Mouse (Mus musculus) MEL (cell line): ENCODE measurements around the gene Cdk14. TPM values are rescaled to one million over a fixed set of nuclear protein-coding genes. Genes with fewer than 3 reads are reported as not detected.

Source experiments
- DNase-seq: peaks from one replicate; pipeline ENCODE4 v3.0.0; 2011; ENCODE audit warnings: low read depth, low spot score
- H3K27ac ChIP-seq: 2 replicates; pipeline ENCODE4 v1.5.1; 2012; ENCODE audit warnings: low read depth, mild to moderate bottlenecking, control low read depth, low read length, moderate library complexity; ENCODE audit not compliant: control insufficient read depth
- H3K27me3 ChIP-seq, 2 experiments: fragments of 150-350 bp in 1 of 2; sonication (generic) in 1 of 2; 2 replicates each; pipeline ENCODE4 v1.6.1; 2012; ENCODE audit warnings: low read length in 2 of 2, mild to moderate bottlenecking in 2 of 2, improper control_type of control experiment in 1 of 2, moderate library complexity in 1 of 2; ENCODE audit not compliant: insufficient read depth in 2 of 2, control insufficient read depth in 1 of 2
- H3K36me3 ChIP-seq, 2 experiments: 2 replicates each; pipeline ENCODE4 v1.6.1; 2012 to 2014; ENCODE audit warnings: low read length in 2 of 2, improper control_type of control experiment in 1 of 2, inconsistent platforms in 1 of 2, mild to moderate bottlenecking in 1 of 2; ENCODE audit not compliant: insufficient read depth in 2 of 2, control insufficient read depth in 1 of 2
- H3K4me1 ChIP-seq, 2 experiments: fragments of 150-350 bp in 1 of 2; sonication (generic) in 1 of 2; 2 replicates each; pipeline ENCODE4 v1.6.1; 2012; ENCODE audit warnings: low read length in 2 of 2, improper control_type of control experiment in 1 of 2, mild to moderate bottlenecking in 1 of 2; ENCODE audit not compliant: insufficient read depth in 2 of 2, control insufficient read depth in 1 of 2
- H3K4me3 ChIP-seq, 2 experiments: fragments of 150-350 bp in 1 of 2; sonication (generic) in 1 of 2; 2 replicates each; pipeline ENCODE4 v1.5.1; 2012; ENCODE audit warnings: low read depth in 2 of 2, low read length in 2 of 2, mild to moderate bottlenecking in 2 of 2, moderate library complexity in 2 of 2, control low read depth in 1 of 2, improper control_type of control experiment in 1 of 2; ENCODE audit not compliant: control insufficient read depth in 1 of 2, insufficient read depth in 1 of 2
- H3K79me2 ChIP-seq: 2 replicates; pipeline ENCODE4 v1.6.1; 2012; ENCODE audit warnings: mild to moderate bottlenecking, low read length, moderate library complexity; ENCODE audit not compliant: control insufficient read depth, poor library complexity, insufficient read depth
- H3K9ac ChIP-seq: 2 replicates; pipeline ENCODE4 v1.6.1; 2012; ENCODE audit warnings: low read depth, mild to moderate bottlenecking, control low read depth, low read length, moderate library complexity; ENCODE audit not compliant: control insufficient read depth, poor library complexity, severe bottlenecking
- H3K9me3 ChIP-seq: fragments of 150-350 bp; sonication (generic); replicated peaks from 2 replicates; pipeline ENCODE4 v1.6.1; 2012; ENCODE audit warnings: mild to moderate bottlenecking, low read length, improper control_type of control experiment, moderate library complexity; ENCODE audit not compliant: insufficient read depth
- CTCF ChIP-seq, 3 experiments: IDR thresholded peaks in 2 of 3; conservative IDR thresholded peaks in 1 of 3; 2 replicates each; pipeline ENCODE4 v1.5.1; 2011 to 2012; ENCODE audit warnings: low read length in 3 of 3, low read depth in 2 of 3, mild to moderate bottlenecking in 2 of 3, improper control_type of control experiment in 1 of 3, inconsistent platforms in 1 of 3, mixed read lengths in 1 of 3, moderate library complexity in 1 of 3; ENCODE audit not compliant: control insufficient read depth in 1 of 3, insufficient read depth in 1 of 3, poor library complexity in 1 of 3, severe bottlenecking in 1 of 3
- E2F4 ChIP-seq: IDR thresholded peaks from 2 replicates; pipeline ENCODE4 v1.6.1; 2011; ENCODE audit warnings: low read depth, low read length, improper control_type of control experiment, borderline replicate concordance
- EP300 ChIP-seq, 2 experiments: IDR thresholded peaks; 2 replicates each; pipeline ENCODE4 v1.6.1; 2011; ENCODE audit warnings: improper control_type of control experiment in 2 of 2, low read length in 2 of 2, low read depth in 1 of 2, mild to moderate bottlenecking in 1 of 2
- ETS1 ChIP-seq: IDR thresholded peaks from 2 replicates; pipeline ENCODE4 v1.6.1; 2012; ENCODE audit warnings: low read depth, mild to moderate bottlenecking, inconsistent platforms, low read length, improper control_type of control experiment, moderate library complexity
- GATA1 ChIP-seq: IDR thresholded peaks from 2 replicates; pipeline ENCODE4 v1.6.1; 2011; ENCODE audit warnings: low read depth, low read length, improper control_type of control experiment
- HCFC1 ChIP-seq: IDR thresholded peaks from 2 replicates; pipeline ENCODE4 v1.6.1; 2012; ENCODE audit warnings: low read depth, mild to moderate bottlenecking, inconsistent platforms, low read length, improper control_type of control experiment, moderate library complexity
- JUND ChIP-seq: IDR thresholded peaks from 2 replicates; pipeline ENCODE4 v1.6.1; 2011; ENCODE audit warnings: low read depth, mild to moderate bottlenecking, improper control_type of control experiment, low read length
- KAT2A ChIP-seq: conservative IDR thresholded peaks from 2 replicates; pipeline ENCODE4 v1.6.1; 2012; ENCODE audit warnings: low read depth, low read length, improper control_type of control experiment, inconsistent platforms
- MAFK ChIP-seq: IDR thresholded peaks from 2 replicates; pipeline ENCODE4 v1.6.1; 2011; ENCODE audit warnings: low read depth, mild to moderate bottlenecking, low read length, improper control_type of control experiment, borderline replicate concordance
- MAZ ChIP-seq: IDR thresholded peaks from 2 replicates; pipeline ENCODE4 v1.6.1; 2012; ENCODE audit warnings: low read depth, mild to moderate bottlenecking, inconsistent platforms, low read length, improper control_type of control experiment
- MXI1 ChIP-seq: IDR thresholded peaks from 2 replicates; pipeline ENCODE4 v1.6.1; 2011; ENCODE audit warnings: mild to moderate bottlenecking, low read depth, low read length, improper control_type of control experiment
- MYB ChIP-seq: IDR thresholded peaks from 2 replicates; pipeline ENCODE4 v1.6.1; 2011; ENCODE audit warnings: mild to moderate bottlenecking, low read depth, low read length, improper control_type of control experiment
- MYC ChIP-seq: IDR thresholded peaks from 2 replicates; pipeline ENCODE4 v1.6.1; 2011; ENCODE audit warnings: low read depth, mild to moderate bottlenecking, low read length, improper control_type of control experiment, moderate library complexity
- NRF1 ChIP-seq: IDR thresholded peaks from 2 replicates; pipeline ENCODE4 v1.6.1; 2014; ENCODE audit warnings: low read depth, mild to moderate bottlenecking, inconsistent platforms, low read length, improper control_type of control experiment, moderate library complexity; ENCODE audit not compliant: poor library complexity, insufficient read depth, severe bottlenecking
- POLR2A ChIP-seq, 2 experiments: IDR thresholded peaks; 2 replicates each; pipeline ENCODE4 v1.6.1; 2011 to 2012; ENCODE audit warnings: low read length in 2 of 2, mild to moderate bottlenecking in 2 of 2, control low read depth in 1 of 2, improper control_type of control experiment in 1 of 2, low read depth in 1 of 2, moderate library complexity in 1 of 2; ENCODE audit not compliant: control insufficient read depth in 1 of 2, insufficient read depth in 1 of 2, poor library complexity in 1 of 2
- POLR2AphosphoS2 ChIP-seq: IDR thresholded peaks from 2 replicates; pipeline ENCODE4 v1.6.1; 2011; ENCODE audit warnings: low read length, improper control_type of control experiment
- POLR2AphosphoS5 ChIP-seq: IDR thresholded peaks from 2 replicates; pipeline ENCODE4 v1.6.1; 2012; ENCODE audit warnings: low read depth, borderline replicate concordance, mild to moderate bottlenecking, inconsistent platforms, low read length, moderate library complexity, mixed read lengths
- RAD21 ChIP-seq: IDR thresholded peaks from 2 replicates; pipeline ENCODE4 v1.6.1; 2011; ENCODE audit warnings: mild to moderate bottlenecking, low read depth, low read length, improper control_type of control experiment
- SIN3A ChIP-seq: IDR thresholded peaks from 2 replicates; pipeline ENCODE4 v1.6.1; 2012; ENCODE audit warnings: low read length, improper control_type of control experiment, inconsistent platforms
- SMC3 ChIP-seq: IDR thresholded peaks from 2 replicates; pipeline ENCODE4 v1.6.1; 2011; ENCODE audit warnings: low read depth, low read length, improper control_type of control experiment
- TBP ChIP-seq: IDR thresholded peaks from 2 replicates; pipeline ENCODE4 v1.8.0; 2011; ENCODE audit warnings: low read depth, low read length, improper control_type of control experiment
- TCF12 ChIP-seq: IDR thresholded peaks from 2 replicates; pipeline ENCODE4 v1.6.1; 2014; ENCODE audit warnings: low read depth, mild to moderate bottlenecking, inconsistent platforms, low read length, improper control_type of control experiment, moderate library complexity
- USF1 ChIP-seq: IDR thresholded peaks from 2 replicates; pipeline ENCODE4 v1.6.1; 2014; ENCODE audit warnings: low read depth, mild to moderate bottlenecking, inconsistent platforms, low read length, improper control_type of control experiment, moderate library complexity
- USF2 ChIP-seq, 2 experiments: IDR thresholded peaks; 2 replicates each; pipeline ENCODE4 v1.6.1; 2011 to 2012; ENCODE audit warnings: improper control_type of control experiment in 2 of 2, low read length in 2 of 2, borderline replicate concordance in 1 of 2, inconsistent platforms in 1 of 2, low read depth in 1 of 2, mild to moderate bottlenecking in 1 of 2; ENCODE audit not compliant: insufficient read depth in 1 of 2
- ZC3H11A ChIP-seq: IDR thresholded peaks from 2 replicates; pipeline ENCODE4 v1.6.1; 2012; ENCODE audit warnings: low read depth, mild to moderate bottlenecking, inconsistent platforms, low read length, improper control_type of control experiment
- ZMIZ1 ChIP-seq: IDR thresholded peaks from 2 replicates; pipeline ENCODE4 v1.6.1; 2012; ENCODE audit warnings: low read depth, mild to moderate bottlenecking, inconsistent platforms, low read length, improper control_type of control experiment, moderate library complexity
- ZNF384 ChIP-seq: IDR thresholded peaks from 2 replicates; pipeline ENCODE4 v1.6.1; 2012; ENCODE audit warnings: low read depth, mild to moderate bottlenecking, inconsistent platforms, low read length, improper control_type of control experiment
- polyA plus RNA-seq, 2 experiments: library from polyadenylated mRNA; stranded (reverse) in 1 of 2; unstranded in 1 of 2; fragments of >175 nt in 1 of 2; fragments of >200 nt in 1 of 2; gene quantifications; 2 replicates each; pipeline versions ENCODE4 v1.2.1 to v1.2.4; 2012; ENCODE audit warnings: low replicate concordance in 2 of 2, low read depth in 1 of 2; ENCODE audit not compliant: insufficient read length in 2 of 2, insufficient read depth in 1 of 2, missing spikeins in 1 of 2
- total RNA-seq: library from RNA; depleted of rRNA; stranded (reverse); fragments of 300-350 nt; gene quantifications from 2 replicates; pipeline ENCODE4 v1.2.3, GENCODE M21; 2012

Cdk14 gene
- total and polyA plus RNA-seq, 3 experiments, result not detected

DNA sequence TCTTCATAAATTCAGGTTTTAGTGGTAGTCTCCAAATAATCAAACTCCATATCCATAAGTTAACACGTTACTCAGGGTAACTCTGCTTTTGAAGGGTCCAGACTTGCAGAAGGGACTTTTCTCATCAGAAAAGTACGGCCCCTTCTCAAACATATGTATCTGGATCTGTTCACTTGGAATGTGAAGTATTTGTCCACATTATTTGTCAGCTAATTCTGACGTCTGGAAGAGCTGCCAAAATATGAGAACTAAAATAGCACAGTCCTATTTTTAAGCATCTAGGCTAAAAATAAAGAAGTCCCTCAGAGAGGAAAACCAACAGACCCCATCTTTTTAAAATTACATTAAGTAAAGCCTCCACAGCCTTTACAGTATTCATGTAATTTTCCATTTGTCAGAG is 310.5 kb downstream of the Cdk14 start:
- Histone ChIP-seq H3K27ac (no peak overlapping the region), H3K36me3 (no peaks in the 10 kb centered on the region), H3K27me3 (no peaks in the 10 kb centered on the region; a peak in 1 of 4 replicates), H3K9ac (no peak overlapping the region), H3K4me3 (no peak overlapping the region), H3K9me3 (no peaks in the 10 kb centered on the region), H3K4me1 (no peaks in the 10 kb centered on the region), H3K79me2 (no peaks in the 10 kb centered on the region)
- DNase-seq, result no peak
- TF ChIP-seq POLR2AphosphoS2 (no peak), POLR2AphosphoS5 (no peak), ZNF384 (no peak), TBP (no peak), CTCF (IDR thresholded peaks at IDR 0.05 in 2 of 3, conservative IDR thresholded peaks at IDR 0.05 in 1 of 3; ENCODE audit: control insufficient read depth in 1 of 3, insufficient read depth in 1 of 3, low read depth in 2 of 3, low read length in 3 of 3, poor library complexity in 1 of 3, severe bottlenecking in 1 of 3) (no peak), USF1 (no peak), MAZ (no peak), MYC (no peak), NRF1 (no peak), ZMIZ1 (no peak), MXI1 (no peak), MAFK (no peak), TCF12 (no peak), POLR2A (IDR thresholded peaks at IDR 0.05; ENCODE audit: control insufficient read depth in 1 of 2, insufficient read depth in 1 of 2, low read depth in 1 of 2, low read length in 2 of 2, poor library complexity in 1 of 2) (no peak), ETS1 (no peak), USF2 (IDR thresholded peaks at IDR 0.05; ENCODE audit: borderline replicate concordance in 1 of 2, insufficient read depth in 1 of 2, low read depth in 1 of 2, low read length in 2 of 2) (no peak), ZC3H11A (no peak), HCFC1 (no peak), JUND (no peak), SMC3 (no peak)

DNA sequence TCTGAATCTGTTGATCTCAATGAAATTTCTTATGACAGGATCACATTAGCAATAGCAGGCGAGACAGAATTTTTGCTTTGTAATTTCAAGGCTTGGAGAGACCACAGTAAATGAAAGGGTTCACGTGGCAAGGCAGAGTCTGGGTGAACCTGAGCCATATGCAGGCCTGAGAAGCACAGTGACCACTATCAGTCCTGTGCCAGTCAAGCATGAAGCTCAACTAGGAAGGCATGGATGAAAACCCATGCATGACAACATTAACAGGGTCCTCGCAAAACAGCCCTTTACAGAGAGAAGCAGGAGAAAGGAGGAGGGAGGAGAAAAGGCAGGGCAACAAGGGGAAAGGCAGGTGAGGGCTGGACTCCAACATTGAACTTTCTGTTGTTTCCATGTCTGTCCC is 311.1 kb downstream of the Cdk14 start:
- H3K27ac ChIP-seq, result no peak overlapping the region
- no peak overlapping the region for H3K9ac ChIP-seq
- H3K9me3 ChIP-seq, result no peaks in the 10 kb centered on the region
- H3K79me2 ChIP-seq, result no peaks in the 10 kb centered on the region
- no peaks in the 10 kb centered on the region for H3K36me3 ChIP-seq
- H3K4me3 ChIP-seq, result no peak overlapping the region
- no peaks in the 10 kb centered on the region for H3K4me1 ChIP-seq
- DNase-seq, result no peak
- no peaks in the 10 kb centered on the region; a peak in 1 of 4 replicates for H3K27me3 ChIP-seq
- TF ChIP-seq USF2 (IDR thresholded peaks at IDR 0.05; ENCODE audit: borderline replicate concordance in 1 of 2, insufficient read depth in 1 of 2, low read depth in 1 of 2, low read length in 2 of 2), result no peak
- no peak for TF ChIP-seq RAD21
- TF ChIP-seq SMC3, result no peak
- no peak for TF ChIP-seq NRF1
- no peak for TF ChIP-seq TCF12
- TF ChIP-seq ZC3H11A, result no peak
- no peak for TF ChIP-seq MYB
- TF ChIP-seq POLR2AphosphoS5, result no peak
- no peak for TF ChIP-seq SIN3A
- TF ChIP-seq GATA1, result no peak
- TF ChIP-seq MAFK, result no peak
- no peak for TF ChIP-seq E2F4
- TF ChIP-seq CTCF (IDR thresholded peaks at IDR 0.05 in 2 of 3, conservative IDR thresholded peaks at IDR 0.05 in 1 of 3; ENCODE audit: control insufficient read depth in 1 of 3, insufficient read depth in 1 of 3, low read depth in 2 of 3, low read length in 3 of 3, poor library complexity in 1 of 3, severe bottlenecking in 1 of 3), result no peak
- TF ChIP-seq EP300 (IDR thresholded peaks at IDR 0.05; ENCODE audit: low read depth in 1 of 2, low read length in 2 of 2), result no peak
- TF ChIP-seq KAT2A, result no peak
- TF ChIP-seq ETS1, result no peak
